Mouse (Mus musculus) layer of hippocampus, postnatal 25 days (tissue): ENCODE results near the gene Actl7b. TPM values are rescaled to one million over a fixed set of nuclear protein-coding genes. Genes with fewer than 3 reads are reported as not detected.

Experiments
- DNase-seq, 2 experiments: peaks; one replicate each; pipeline ENCODE4 v3.0.0; 2022; ENCODE audit warnings: mixed read lengths in 2 of 2, low spot score in 1 of 2; ENCODE audit errors: extremely low spot score in 1 of 2
- total RNA-seq, 2 experiments: library from RNA; stranded (reverse); gene quantifications; 2 replicates each; pipeline ENCODE4 v1.2.3; 2021

Gene Actl7b
- total RNA-seq, result under 1 TPM in 1 of 2 experiments, not detected in 1; 0.25 TPM

DNA sequence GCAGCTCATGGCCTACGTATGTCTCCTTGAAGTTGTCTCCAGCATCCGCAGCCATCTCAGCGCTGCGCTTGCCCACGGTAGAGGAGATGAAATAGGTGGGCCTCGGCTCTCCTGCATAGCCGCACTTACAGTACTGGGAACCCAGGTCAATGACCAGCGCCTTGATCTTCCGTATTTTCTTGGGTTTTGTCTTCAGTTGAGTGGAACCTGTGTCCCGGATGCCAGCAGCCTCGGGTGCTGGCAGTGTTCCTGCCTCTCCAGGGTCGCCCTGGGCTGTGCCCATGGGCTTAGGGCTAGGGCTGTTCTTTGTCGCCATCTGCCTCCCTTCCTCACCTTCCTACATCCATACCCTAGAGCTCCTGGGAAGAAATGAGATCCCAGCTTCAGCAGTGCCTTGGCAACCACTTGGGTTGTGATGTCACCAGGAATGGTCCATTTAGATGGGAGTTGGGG lies at the start of gene Actl7b:
Gene Actl7b (minus strand): TSS at position 403 of the 453 bp plus-strand sequence.
- no peak for DNase-seq

DNA sequence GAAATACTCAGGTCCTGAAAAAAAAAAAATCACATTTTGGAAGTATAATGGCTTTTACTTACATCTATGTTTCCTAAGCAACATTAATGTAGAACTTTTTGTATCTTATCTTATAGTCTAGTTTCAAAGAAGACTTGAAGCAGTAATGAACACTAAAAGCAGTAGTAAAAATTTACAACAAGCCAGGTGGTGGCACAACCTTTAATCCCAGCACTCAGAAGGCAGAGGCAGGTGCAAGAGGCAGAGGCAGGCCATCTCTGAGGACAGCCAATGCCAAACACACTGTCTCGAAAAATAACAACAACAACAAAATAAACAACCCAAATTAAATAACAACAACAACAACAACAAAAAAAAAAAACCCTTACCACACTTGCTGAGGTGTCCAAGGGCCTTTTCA lies 29.8 kb upstream of the Actl7b start:
- DNase-seq, result no peak

DNA sequence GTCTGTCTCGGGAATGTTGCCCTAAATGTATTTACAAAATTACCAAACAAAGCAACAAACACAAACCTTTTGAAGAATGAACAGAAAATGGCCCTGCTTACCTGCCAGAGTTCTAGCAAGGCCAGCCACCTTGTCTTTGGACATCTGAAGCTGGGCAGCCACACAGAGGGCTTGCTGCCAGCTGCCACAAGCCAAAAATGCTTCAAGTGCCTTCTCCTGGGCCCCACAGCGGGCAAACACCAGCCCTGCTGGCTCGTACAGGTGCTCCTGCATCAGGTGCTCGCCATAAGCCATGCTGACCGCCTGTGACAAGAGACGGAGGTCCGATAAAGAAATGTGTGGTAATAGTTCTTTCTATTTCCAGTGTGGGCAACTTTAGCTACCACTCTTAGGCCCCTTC lies 27.7 kb upstream of the Actl7b start:
- no peak for DNase-seq

DNA sequence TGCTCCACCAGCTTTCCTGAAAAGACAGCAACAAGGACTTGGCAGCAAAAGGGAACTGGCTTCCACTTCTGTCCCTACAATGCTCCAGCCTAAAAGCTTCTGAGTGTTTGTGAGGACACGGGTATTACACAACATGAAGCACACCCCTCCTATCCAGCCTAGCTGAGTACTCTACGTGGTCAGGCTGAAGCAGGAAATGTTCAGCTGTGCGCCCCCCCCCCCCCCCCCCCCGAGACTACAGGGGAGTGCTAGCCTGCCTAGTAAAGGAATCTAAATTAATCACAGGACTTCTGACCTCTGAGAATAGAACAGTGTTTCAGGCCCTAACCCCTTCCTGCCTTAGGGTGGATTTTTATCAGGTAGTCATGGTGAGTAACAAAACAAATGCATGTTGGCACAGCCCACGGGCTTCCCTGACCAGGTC lies 26.6 kb upstream of the Actl7b start:
- DNase-seq, result no peak

DNA sequence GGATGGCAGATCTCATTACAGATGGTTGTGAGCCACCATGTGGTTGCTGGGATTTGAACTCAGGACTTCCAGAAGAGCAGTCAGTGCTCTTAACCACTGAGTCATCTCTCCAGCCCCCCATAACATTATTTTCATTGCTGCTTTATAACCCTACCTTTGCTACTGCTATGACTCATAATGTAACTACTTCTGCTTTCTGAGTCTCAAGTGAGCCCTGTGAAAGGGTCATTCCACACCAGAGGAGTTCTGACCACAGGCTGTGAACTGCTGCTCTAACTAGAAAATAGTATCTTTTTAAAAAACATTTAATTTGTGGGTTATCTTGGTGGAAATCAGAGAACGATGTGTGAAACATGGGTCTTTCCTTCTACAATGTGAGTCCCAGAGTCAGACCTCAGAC lies 16.4 kb upstream of the Actl7b start:
- DNase-seq, result no peak

DNA sequence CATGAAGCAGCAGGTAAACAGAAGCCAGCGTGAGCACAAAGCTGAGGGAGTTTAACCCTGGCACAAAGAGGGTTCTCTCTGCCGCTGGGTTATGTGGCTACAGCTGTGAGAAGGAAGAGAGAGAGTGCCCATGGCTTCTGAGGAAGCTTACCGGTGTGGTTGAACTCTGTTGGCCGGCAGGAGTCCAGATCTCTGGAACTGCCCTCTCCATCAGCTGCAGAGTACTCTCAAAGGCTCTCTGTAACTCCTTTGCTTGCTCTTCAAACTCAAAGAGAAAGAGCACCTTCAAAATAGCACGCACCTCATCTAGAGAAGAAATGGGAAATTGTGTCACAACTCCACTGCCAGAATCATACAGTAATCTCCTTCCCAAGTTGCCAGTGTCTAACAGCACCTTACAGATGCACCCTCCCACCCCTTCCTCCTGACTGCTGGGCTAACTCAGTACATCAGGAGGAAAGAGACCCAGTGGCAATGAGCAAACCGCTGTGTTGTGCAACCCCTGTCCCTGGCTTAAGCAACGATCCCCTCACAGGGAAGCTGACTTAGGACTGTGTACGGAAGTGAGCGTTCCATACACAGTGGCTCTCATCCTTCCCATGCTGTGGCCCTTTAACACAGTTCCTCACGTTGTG lies 15.8 kb upstream of the Actl7b start:
- no peak for DNase-seq

DNA sequence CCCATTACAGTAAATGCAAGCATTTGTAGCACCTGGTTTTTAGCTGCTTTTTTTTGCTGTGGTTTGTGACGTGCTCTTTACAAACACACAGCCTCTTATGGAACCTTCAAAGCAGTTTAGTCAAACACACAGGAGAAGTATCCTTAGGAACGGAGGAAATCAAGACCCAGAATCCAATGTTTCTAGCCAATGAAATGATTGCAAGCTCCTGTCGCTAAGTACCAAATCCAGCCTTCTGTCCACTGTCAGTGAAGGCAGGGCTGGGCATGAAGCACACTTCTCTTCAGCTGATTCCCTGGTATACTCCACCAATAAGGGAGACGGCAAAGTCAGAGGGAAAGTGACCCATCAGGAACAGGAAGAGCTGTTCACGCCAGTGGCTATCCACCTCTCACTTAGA lies 14.8 kb upstream of the Actl7b start:
- DNase-seq, result no peak

DNA sequence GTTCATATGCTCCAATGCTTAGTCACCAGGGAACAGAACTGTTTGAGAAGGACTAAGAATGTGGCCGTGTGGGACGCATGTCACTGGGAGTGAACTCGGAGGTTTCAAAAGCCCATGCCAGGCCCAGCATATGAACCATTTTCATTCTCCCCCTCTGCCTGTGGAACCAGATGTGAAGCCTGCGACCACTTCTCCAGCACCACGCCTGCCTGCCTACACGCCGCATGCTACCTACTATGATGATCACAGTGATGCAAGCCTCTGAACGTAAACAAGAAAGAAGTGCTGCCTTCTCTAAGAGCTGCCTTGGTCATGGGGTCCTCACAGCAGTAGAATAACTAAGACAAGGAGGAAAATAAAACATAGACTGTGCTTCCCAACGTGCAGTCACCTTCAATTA lies 6.2 kb upstream of the Actl7b start:
- DNase-seq, result no peak

DNA sequence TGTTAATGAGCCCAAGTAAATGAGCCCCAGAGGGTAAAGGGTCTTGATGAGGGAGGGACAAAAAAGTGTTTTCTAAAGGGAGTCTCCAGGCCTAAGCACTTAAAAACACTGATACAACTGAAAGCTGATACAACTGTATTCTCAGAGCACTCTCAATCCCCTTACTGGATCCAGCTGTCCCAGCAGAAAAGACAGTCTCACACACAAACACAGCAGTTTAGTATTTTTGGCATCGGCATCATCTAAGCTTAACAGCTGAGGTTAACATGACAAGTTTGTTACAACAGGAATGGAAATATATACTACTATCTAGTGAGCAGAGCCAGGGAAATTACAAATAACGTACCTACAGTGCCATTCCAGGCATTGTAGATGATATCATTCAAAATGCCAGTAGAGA lies 5.1 kb upstream of the Actl7b start:
- no peak for DNase-seq

DNA sequence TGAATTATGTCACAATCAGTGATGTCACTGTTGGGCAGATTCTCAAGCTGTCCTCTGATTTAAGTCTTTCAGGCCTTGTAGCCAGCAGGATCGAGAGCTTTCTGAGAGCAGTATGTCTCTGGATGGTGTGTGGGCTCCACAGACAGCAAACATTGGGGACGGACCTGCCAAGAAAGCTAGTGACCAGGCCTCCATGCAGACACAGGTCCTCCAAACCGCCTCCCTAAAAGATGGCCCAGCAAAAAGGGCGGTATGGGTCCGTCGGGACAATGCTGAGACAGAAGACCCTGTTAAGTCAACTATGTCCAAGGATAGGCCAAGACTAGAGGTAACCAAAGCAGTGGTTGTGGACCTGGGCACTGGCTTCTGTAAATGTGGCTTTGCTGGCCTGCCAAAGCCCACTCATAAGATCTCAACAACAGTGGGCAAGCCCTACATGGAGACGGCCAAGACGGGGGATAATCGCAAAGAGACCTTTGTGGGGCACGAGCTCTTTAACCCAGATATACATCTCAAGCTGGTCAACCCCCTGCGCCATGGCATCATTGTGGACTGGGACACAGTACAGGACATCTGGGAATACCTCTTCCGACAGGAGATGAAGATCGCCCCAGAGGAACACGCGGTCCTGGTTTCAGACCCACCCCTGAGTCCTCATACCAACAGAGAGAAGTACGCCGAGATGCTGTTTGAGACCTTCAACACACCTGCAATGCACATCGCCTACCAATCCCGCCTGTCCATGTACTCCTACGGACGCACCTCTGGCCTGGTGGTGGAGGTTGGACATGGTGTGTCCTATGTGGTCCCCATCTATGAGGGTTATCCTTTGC lies 2.3 kb upstream of the Actl7b start, which contains the start of gene Actl7a:
Gene Actl7a (plus strand): TSS at position 51 of the 833 bp plus-strand sequence.
- DNase-seq, result no peak

DNA sequence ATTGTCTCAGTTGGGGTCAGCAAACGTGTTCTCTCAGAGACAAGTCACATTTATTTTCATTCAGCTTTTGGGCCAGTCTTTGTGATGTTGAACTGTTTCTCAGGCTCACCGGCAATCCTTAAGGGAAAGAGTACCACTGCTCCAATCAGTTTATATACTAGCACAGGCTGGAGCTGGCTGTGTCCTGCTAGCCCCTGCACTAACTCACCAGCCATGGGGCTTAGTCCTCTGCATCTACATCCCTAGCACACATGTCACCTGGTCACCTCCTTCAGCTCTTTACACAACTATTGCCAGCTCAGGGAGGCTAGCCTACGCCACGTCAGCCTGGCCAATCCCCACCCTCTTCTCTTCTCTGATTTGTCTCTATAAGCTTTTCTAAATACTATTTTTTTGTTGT lies 1.5 kb upstream of the Actl7b start:
- DNase-seq, result no peak

DNA sequence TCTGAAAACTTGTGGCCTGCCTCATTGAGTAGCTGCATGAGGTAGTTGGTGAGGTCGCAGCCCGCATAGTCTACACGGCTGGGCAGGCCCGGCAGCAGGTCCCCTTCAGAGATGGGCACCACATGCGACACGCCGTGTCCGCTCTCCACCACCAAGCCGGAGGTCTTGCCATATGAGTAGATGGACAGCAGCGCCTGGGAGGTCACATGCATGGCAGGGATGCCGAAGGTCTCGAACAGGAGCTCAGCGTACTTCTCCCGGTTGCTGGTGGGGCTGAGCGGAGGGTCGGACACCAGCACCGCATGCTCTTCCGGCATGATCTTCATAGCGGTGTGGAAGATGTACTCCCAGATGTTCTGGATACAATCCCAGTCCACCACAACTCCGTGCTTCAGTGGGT lies 632 bp downstream of the Actl7b start:
- no peak for DNase-seq

DNA sequence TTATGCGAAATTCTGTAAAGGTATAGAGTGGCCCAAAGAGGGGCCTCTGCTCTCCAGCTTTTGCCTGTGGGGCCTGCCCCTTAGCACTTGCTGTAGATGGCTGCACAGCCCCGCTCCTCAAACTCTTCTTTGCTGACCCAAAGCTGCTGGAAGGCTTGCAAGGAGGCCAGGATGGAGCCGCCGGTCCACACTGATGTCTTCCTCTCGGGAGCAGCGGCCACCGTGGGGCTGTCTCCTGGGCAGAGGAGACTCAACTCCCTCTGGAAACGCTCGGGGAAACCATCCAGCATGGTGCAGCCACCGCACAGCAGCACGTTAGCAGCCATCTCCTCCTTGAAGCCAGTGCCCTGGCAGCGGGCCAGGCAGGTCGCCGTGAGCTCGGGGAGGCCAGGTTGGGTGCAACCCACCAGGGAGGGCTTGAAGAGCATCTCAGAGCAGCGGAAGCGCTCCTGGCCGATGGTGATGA lies 1.2 kb downstream of the Actl7b start, which contains the start of gene Gm26657:
Gene Gm26657 (plus strand): TSS at position 51 of the 466 bp plus-strand sequence.
- no peak for DNase-seq

DNA sequence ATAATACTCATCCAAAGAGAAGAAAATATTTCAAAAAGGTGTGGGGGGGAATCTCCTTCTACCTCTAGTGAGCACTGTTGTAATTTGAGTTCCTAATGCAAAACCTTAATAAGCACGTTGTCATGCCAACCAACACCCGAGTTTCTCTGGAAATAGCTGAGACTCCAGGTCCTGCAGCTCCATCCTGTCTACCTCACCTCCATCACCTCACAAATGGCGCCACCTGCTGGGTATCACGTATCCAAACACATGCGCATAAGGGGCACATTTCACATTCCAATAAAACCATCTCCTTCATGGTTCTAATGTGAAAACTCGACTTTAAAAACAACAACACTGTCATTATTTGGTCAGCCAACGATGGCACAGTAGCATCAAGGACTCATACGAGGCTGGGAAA lies 15.4 kb downstream of the Actl7b start:
- DNase-seq, result no peak

DNA sequence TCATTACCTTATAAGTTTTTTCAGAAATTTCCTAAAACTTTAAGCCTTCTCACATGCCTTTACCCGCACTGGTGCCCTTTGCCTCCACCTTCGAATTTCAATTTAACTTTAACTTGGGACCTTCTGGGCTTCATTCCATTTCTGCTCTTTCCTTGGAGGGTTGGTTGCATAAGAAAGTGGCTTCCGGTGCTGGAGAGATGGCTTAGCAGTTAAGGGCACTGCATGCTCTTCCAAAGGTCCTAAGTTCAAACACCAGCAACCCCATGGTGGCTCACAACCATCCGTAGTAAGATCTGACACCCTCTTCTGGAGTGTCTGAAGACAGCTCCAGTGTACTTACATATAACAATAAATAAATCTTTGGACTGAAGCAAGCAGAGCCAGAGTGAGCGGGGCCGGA lies 18.0 kb downstream of the Actl7b start:
- DNase-seq, result no peak

DNA sequence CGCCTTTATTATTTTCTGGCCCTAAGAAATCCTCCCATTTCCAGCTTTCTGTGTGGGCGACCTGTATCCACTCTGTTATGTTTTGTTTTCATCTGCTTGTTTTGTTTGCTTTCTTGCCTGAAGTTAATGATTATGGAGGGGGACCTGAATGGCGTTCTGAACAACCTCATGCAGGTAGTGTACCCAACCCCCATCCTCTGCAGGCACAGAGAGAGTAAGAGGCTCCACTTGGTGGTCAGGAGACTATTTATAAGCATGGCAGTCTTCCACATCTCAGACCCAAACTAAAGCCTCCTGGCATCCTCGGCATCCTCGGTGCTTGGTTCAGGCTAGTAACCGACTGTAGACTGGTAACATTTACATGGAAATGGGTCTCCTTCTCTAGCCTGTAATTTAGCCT lies 18.9 kb downstream of the Actl7b start:
- no peak for DNase-seq

DNA sequence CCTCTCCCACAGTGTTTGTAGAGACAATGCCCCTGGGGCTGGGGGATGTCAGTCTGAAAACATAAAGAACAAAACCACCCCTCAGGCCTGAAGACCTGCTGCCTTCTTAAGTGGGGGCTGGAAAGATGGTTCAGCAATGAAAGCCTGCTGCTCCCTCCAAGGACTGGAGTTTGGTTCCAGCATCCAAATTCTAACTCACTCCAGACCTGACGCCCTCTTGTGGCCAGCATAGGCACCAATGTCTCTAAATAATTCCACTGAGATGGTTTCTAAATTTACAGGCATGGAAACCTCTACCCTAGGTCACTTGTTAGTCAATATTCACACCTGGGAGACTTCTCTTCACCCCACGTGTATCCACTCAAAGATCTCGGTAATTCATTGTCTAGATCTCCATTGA lies 19.8 kb downstream of the Actl7b start:
- DNase-seq, result peak in 1 of 2 experiments; percentile 43

DNA sequence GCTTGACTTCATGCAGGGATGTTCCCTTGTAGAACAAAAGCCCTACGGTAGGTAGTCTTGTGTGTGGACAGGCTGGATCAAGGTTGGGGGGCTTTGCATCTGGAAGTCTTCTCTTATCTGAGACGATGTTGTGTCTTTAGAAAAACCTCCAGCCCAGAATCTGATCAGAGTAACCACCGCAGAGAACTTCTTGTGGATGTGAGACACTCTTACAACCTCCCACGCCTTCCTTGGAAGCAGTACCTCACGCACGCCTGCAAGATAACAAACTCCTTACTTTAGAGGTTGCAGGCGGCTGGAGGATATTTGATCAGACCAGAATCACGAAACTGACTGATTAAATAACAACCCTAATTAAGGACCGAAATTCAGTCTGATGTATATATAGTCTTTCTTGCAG lies 20.8 kb downstream of the Actl7b start:
- DNase-seq, result no peak

DNA sequence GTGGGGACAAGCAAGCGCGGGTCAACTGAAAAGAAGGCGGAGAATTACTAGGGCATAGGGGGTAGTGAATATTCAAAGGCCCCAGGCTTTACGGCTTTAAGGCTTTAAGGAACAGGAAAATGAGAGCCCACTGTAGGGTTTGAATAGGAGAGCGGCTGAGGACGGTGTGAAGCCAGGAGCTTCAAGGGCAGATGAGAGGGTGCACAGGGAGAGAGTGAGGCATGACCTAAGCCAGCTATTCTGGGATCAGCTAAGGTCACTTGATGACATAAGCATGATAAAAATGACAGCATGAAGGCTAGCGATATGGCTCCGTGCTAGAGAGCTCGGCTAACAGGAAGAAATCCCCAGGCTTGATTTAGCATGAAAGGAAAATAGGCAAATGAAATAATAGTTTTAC lies 21.8 kb downstream of the Actl7b start:
- no peak for DNase-seq

DNA sequence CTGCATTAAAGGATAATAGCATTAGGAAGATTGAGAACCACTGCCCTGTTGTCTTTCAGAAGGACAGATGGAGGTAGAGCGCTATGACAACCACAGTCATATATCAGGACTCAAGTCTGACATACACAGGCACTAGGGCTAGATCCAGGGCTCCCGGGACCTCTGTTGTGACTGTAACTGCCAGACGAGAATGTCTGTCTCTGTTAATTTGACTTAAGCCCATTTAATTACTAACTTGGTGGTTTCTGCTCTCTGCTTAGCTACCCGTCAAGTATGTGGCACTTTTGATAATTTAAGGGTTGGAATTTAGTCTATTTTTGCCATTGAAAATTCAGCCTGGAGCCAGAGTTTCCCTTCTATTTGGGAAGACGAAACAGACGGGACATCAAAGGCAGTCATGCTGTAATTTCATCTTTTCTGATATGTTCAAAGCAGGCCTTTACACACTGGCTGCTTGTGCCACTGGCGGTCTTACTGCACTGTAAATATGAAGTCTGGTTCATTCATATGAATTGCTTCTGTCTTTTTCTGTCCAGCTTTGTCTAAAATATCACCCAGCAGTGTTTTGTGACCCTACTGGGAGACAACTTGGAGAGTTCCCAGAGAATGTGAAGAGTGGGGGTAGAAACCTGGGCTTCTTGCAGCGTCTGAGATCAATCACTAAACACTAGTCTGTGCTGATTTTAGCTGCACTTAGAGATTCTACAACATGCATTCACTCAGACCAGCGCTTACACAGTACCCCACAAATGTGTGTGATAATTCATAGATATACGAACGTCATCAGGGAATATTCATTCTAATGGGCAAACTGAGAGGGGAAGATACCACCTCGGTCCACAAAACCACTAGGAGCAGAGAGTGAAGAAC lies 22.4 kb downstream of the Actl7b start:
- no peak for DNase-seq

DNA sequence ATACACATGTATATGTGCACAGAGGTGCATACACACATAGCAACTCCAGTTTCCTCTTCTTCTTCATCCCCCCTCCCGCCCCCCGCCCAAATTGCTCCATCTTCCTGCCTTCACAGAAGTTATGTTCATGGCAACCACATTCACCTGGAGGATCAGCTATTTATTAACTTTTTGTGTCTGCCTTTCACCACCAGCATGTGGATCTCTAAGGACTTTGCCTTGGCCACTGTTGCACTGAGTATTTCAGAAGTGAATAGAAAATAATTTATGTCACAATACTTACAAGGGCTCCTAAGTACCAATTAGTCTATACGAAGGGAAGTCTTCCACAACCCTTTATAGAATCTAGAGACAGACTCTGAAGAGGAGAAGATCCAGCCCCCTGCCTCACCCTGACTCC lies 23.3 kb downstream of the Actl7b start:
- DNase-seq, result no peak
